In the genomic region with DNA sequence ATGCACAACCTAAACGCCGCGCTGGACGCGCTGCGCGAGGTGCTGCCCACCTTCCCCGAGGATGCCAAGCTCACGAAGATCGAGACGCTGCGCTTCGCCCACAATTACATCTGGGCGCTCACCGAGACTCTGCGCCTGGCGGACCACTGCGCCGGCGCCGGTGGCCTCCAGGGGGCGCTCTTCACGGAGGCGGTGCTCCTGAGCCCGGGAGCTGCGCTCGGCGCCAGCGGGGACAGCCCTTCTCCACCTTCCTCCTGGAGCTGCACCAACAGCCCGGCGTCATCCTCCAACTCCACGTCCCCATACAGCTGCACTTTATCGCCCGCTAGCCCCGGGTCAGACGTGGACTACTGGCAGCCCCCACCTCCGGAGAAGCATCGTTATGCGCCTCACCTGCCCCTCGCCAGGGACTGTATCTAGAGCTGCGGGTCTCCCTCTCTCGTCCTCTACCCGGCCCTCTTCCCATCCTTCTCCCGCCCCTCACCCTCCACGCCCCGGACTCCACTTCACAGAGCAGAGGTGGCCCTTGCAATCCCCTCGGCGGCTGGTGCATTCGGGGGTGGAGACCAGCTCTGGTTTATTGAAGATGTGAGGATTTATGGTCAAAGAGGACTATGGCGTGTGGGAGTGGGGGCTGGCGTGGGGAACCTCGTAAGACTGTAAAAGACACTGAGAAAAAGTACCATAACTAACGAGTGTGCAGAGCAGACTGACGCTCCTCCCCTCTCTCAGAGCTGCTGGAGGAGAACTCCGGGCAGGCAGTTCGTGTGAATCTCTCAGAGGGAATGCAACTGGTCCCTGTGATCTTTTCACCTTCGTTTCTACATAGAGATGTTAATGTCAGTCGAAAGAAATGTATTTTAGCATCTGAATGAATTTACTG, we compare ENCODE assay signal across 8 mouse cellular contexts. TPM values are rescaled to one million over a fixed set of nuclear protein-coding genes. Genes with fewer than 3 reads are reported as not detected.
A peak's percentile ranks its signal among the peaks of the same experiment; 100 is the strongest.
DNase-seq lines count a peak whose midpoint lies in the region; ATAC-seq and TF ChIP-seq lines count a peak whose summit lies in the region.

No protein-coding gene starts in this region.

- peak overlapping the region; percentile 56 for H3K9ac ChIP-seq in forebrain, postnatal 0 days
- H3K9ac ChIP-seq in hindbrain, embryonic 12.5 days, result peak overlapping the region; percentile 78

- H3K27ac ChIP-seq in cerebellum, adult 2 months (ENCODE audit: insufficient read depth, low read length), result no peak overlapping the region
- peak overlapping the region; percentile 51 for H3K27ac ChIP-seq in forebrain, postnatal 0 days (ENCODE audit: low read depth, low read length)
- H3K27ac ChIP-seq in hindbrain, embryonic 12.5 days, result peak overlapping the region; percentile 92

- peak; percentile 94 for ATAC-seq in Patski
- ATAC-seq in forebrain, postnatal 0 days, result peak; percentile 89
- peak; percentile 69 for ATAC-seq in hindbrain, embryonic 12.5 days (ENCODE audit: low FRiP score)

- POLR2A ChIA-PET in Patski (lab: Charles Lee), result interaction anchor here (0.9 to 2.1 kb wide), 3 partner anchors 8 to 120 kb away, joined by 3 to 6 read pairs (median 6); no protein-coding TSS in a partner anchor

- H3K27me3 ChIP-seq in Patski, result peaks cover 44% of the 10 kb centered on the region
- H3K27me3 ChIP-seq in cerebellum, adult 2 months (ENCODE audit: control insufficient read depth, insufficient read depth, low read length), result peaks cover 11% of the 10 kb centered on the region; the same call in 1 of the 2 replicates
- H3K27me3 ChIP-seq in forebrain, postnatal 0 days (ENCODE audit: insufficient read depth, low read length), result peaks cover 35% of the 10 kb centered on the region; the same call in 1 of the 2 replicates
- peaks cover 85% of the 10 kb centered on the region for H3K27me3 ChIP-seq in hindbrain, embryonic 12.5 days

- H3K4me3 ChIP-seq in cerebellum, adult 2 months (replicated peaks; ENCODE audit: insufficient read depth, low read depth, low read length), result peak overlapping the region; percentile 46
- H3K4me3 ChIP-seq in forebrain, postnatal 0 days (ENCODE audit: low read depth, low read length), result peak overlapping the region; percentile 50
- peak overlapping the region; percentile 56 for H3K4me3 ChIP-seq in hindbrain, embryonic 12.5 days

- no peaks in the 10 kb centered on the region for H3K9me3 ChIP-seq in forebrain, postnatal 0 days (ENCODE audit: low read length)
- no peaks in the 10 kb centered on the region for H3K9me3 ChIP-seq in hindbrain, embryonic 12.5 days (replicated peaks)

- in situ Hi-C loops in Patski (cut with MboI; ENCODE audit: low pct_unique_long_range_greater_than_20kb), result no loop called here

- no peak for TF ChIP-seq POLR2A in cerebellum, adult 2 months (IDR thresholded peaks at IDR 0.05; ENCODE audit: borderline replicate concordance, insufficient read depth, low read length)

- H3K4me1 ChIP-seq in cerebellum, adult 2 months (ENCODE audit: control insufficient read depth, insufficient read depth, low read length), result no peaks in the 10 kb centered on the region
- H3K4me1 ChIP-seq in forebrain, postnatal 0 days (ENCODE audit: insufficient read depth), result 0 out of 2 replicates have a peak, but pooled peaks cover 6% of the 10 kb centered on the region
- H3K4me1 ChIP-seq in hindbrain, embryonic 12.5 days, result peaks cover 28% of the 10 kb centered on the region

- no peak for TF ChIP-seq CTCF in Patski (IDR thresholded peaks at IDR 0.05)
- TF ChIP-seq CTCF in cerebellum, adult 2 months (IDR thresholded peaks at IDR 0.05; ENCODE audit: borderline replicate concordance, insufficient read depth, low read depth, low read length), result peak; percentile 66
- TF ChIP-seq CTCF in forebrain, postnatal 0 days (IDR thresholded peaks at IDR 0.05; ENCODE audit: low read depth), result peak; percentile 93

- 1% methylated on average over 58 of the region's 58 CpGs for WGBS in cerebellum, adult 2 months
- 1% methylated on average over 58 of the region's 58 CpGs for WGBS in forebrain, postnatal 0 days
- WGBS in hindbrain, embryonic 12.5 days, result under 1% methylated on average over 58 of the region's 58 CpGs

- CTCF ChIA-PET in Patski (lab: Charles Lee), result interaction anchor here (0.6 to 3.9 kb wide), 17 partner anchors 8 to 313 kb away, joined by 3 to 47 read pairs (median 4); partner anchors contain the start of gene Alpk1

- no peaks in the 10 kb centered on the region for H3K36me3 ChIP-seq in forebrain, postnatal 0 days (ENCODE audit: insufficient read depth)
- H3K36me3 ChIP-seq in hindbrain, embryonic 12.5 days, result no peaks in the 10 kb centered on the region

- H3K4me2 ChIP-seq in forebrain, postnatal 0 days (ENCODE audit: low read depth), result peak overlapping the region; percentile 86
- H3K4me2 ChIP-seq in hindbrain, embryonic 12.5 days (replicated peaks), result peak overlapping the region; percentile 67

- DNase-seq in Patski (ENCODE audit: low read depth, low spot score), result no peak
- peak; percentile 54 to 71 for DNase-seq in cerebellum, adult 2 months
- DNase-seq in forebrain, postnatal 0 days, result peak; percentile 87
- DNase-seq in layer of hippocampus, postnatal 36 days, result peak; percentile 71 to 72
- peak; percentile 50 for DNase-seq in lung, postnatal 25 days (ENCODE audit: low spot score)
- peak; percentile 62 for DNase-seq in retina, postnatal 7 days (ENCODE audit: low read depth, low spot score)
- DNase-seq in thymus, postnatal 4 days, result peak; percentile 91

RNA-seq across cellular contexts. Expression of gene Neurog2, which starts 1.4 kb away (rescaled TPM):
- not detected for polyA plus RNA-seq in Patski (2021)
- polyA plus RNA-seq in cerebellum, adult 2 months (2012; rRNA removed), result 0.31 and 0.49 TPM in 2 replicates
- total RNA-seq in forebrain, postnatal 0 days (2014; rRNA removed), result 5.0 and 9.4 TPM in 2 replicates
- 2.2 and 2.6 TPM in 2 replicates for polyA plus RNA-seq in forebrain, postnatal 0 days (2015; fragmentation: Nextera tagmentation; extraction: Ambion mirVana)
- polyA plus RNA-seq in hindbrain, embryonic 12.5 days (2016; fragmentation: Nextera tagmentation; extraction: Ambion mirVana), result 43.9 and 48.7 TPM in 2 replicates
- total RNA-seq in layer of hippocampus, postnatal 36 days (2021), result 1 to 10 TPM in 1 of 2 experiments, under 1 TPM in 1; 0.71 to 1.9 TPM

Comparison
In these comparisons a context has a peak if more than half of its experiments do, and no peak if none do; other contexts are left out.
1. RNA of gene Neurog2, which starts 1.4 kb away (polyA plus RNA-seq): 43.9 to 48.7 TPM in hindbrain, embryonic 12.5 days; 2.2 to 2.6 TPM in forebrain, postnatal 0 days, 0.31 to 0.49 TPM in cerebellum, adult 2 months and not detected in Patski (single experiment); every median in the first group is over 10 times any median in the second.
2. Peak in every context shown above with its lines, with median percentiles within 50 percentile points of each other: ATAC-seq and H3K4me3 ChIP-seq.